Mouse (Mus musculus) heart, postnatal 14 days (tissue): ENCODE measurements at regions not wholly inside any gene's neighbourhood (a gene's known extent, or its start where the extent isn't known, plus 50 kb on each side); places are given as distances from the start of the nearest gene placed in this dataset.
"Not testable (repeated sequence)": the region's sequence is repeated elsewhere in the genome, so short reads cannot be mapped to it uniquely, and the experiment has no call there.

Experiments used
- DNase-seq, 2 experiments: peaks; one replicate each; pipeline ENCODE4 v3.0.0; 2021 to 2022
- intact Hi-C: fragments of 180-260 bp; cut with DNase I; formaldehyde crosslinking; loops from one replicate; pipeline ENCODE4 v1.15.1; 2025

DNA sequence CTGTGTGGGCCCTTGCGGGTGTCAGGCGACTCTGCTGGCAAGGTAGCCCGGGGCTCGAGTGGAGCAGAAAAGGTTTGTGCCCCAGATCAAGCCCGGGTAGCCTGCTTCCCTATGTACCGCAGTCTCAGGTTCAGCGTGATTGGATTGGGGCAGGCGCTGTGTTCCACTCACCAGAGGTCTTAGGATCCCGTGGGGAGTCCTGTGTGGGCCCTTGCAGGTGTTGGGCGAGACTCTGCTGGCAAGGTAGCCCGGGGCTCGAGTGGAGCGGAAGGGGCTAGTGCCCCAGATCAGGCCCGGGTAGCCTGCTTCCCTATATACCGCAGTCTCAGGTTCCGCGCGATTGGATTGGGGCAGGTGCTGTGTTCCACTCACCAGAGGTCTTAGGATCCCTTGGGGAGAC, 69.5 kb upstream of the C130026I21Rik start:
- DNase-seq: peak in 1 of 2 experiments; percentile 0
- intact Hi-C loops: not testable (repeated sequence)
